Mouse (Mus musculus): Measurements from ENCODE around the gene Hspa4. TPM values are rescaled to one million over a fixed set of nuclear protein-coding genes. Genes with fewer than 3 reads are reported as not detected.
"Not testable (repeated sequence)": the region's sequence is repeated elsewhere in the genome, so short reads cannot be mapped to it uniquely, and the experiment has no call there.

Gene Hspa4
- total RNA-seq, 1 experiment from 2014 or later = 573 TPM

GRCm38 (mm10) chr11:53308251-53308864 lies 8.1 kb upstream of the Hspa4 start:
- ATAC-seq (replicated peaks; ENCODE audit: low read depth, poor library complexity, severe bottlenecking) = peak; percentile 61

- ATAC-seq (replicated peaks; ENCODE audit: low read depth, poor library complexity, severe bottlenecking) = no peak
These were observed 7.4 kb upstream of the Hspa4 start for GRCm38 (mm10) chr11:53307558-53308065.

GRCm38 (mm10) chr11:53306965-53307364 lies 6.7 kb upstream of the Hspa4 start:
- 0 out of 2 replicates have a peak, but pooled peaks have one; percentile 26 for ATAC-seq (replicated peaks; ENCODE audit: low read depth, poor library complexity, severe bottlenecking)

GRCm38 (mm10) chr11:53304044-53304840 lies 4.0 kb upstream of the Hspa4 start:
- no peak for ATAC-seq (replicated peaks; ENCODE audit: low read depth, poor library complexity, severe bottlenecking)

GRCm38 (mm10) chr11:53301167-53301515 lies 884 bp upstream of the Hspa4 start:
- no peak for ATAC-seq (replicated peaks; ENCODE audit: low read depth, poor library complexity, severe bottlenecking)

- ATAC-seq (replicated peaks; ENCODE audit: low read depth, poor library complexity, severe bottlenecking) = peak; percentile 21
These were observed 517 bp downstream of the Hspa4 start for GRCm38 (mm10) chr11:53299551-53300329.

- ATAC-seq (replicated peaks; ENCODE audit: low read depth, poor library complexity, severe bottlenecking) = no peak
These were observed 2.1 kb downstream of the Hspa4 start for GRCm38 (mm10) chr11:53297947-53298860.

GRCm38 (mm10) chr11:53296880-53297279 lies 3.4 kb downstream of the Hspa4 start:
- no peak for ATAC-seq (replicated peaks; ENCODE audit: low read depth, poor library complexity, severe bottlenecking)

- no peak for ATAC-seq (replicated peaks; ENCODE audit: low read depth, poor library complexity, severe bottlenecking)
These were observed 5.8 kb downstream of the Hspa4 start for GRCm38 (mm10) chr11:53294441-53294840.

- ATAC-seq (replicated peaks; ENCODE audit: low read depth, poor library complexity, severe bottlenecking) = no peak
These were observed 9.4 kb downstream of the Hspa4 start for GRCm38 (mm10) chr11:53290871-53291270.

GRCm38 (mm10) chr11:53290187-53290586 lies 10.1 kb downstream of the Hspa4 start:
- not testable (repeated sequence) for ATAC-seq (replicated peaks; ENCODE audit: low read depth, poor library complexity, severe bottlenecking)

GRCm38 (mm10) chr11:53285885-53286284 lies 14.4 kb downstream of the Hspa4 start:
- no peak for ATAC-seq (replicated peaks; ENCODE audit: low read depth, poor library complexity, severe bottlenecking)

- ATAC-seq (replicated peaks; ENCODE audit: low read depth, poor library complexity, severe bottlenecking) = no peak
These were observed 21.8 kb downstream of the Hspa4 start for GRCm38 (mm10) chr11:53278411-53278810.

GRCm38 (mm10) chr11:53275358-53275757 lies 24.9 kb downstream of the Hspa4 start:
- no peak for ATAC-seq (replicated peaks; ENCODE audit: low read depth, poor library complexity, severe bottlenecking)

GRCm38 (mm10) chr11:53273313-53273712 lies 26.9 kb downstream of the Hspa4 start:
- no peak for ATAC-seq (replicated peaks; ENCODE audit: low read depth, poor library complexity, severe bottlenecking)

GRCm38 (mm10) chr11:53269596-53269995 lies 30.7 kb downstream of the Hspa4 start:
- no peak for ATAC-seq (replicated peaks; ENCODE audit: low read depth, poor library complexity, severe bottlenecking)

- ATAC-seq (replicated peaks; ENCODE audit: low read depth, poor library complexity, severe bottlenecking) = no peak
These were observed 39.7 kb downstream of the Hspa4 start for GRCm38 (mm10) chr11:53260556-53260955.

- ATAC-seq (replicated peaks; ENCODE audit: low read depth, poor library complexity, severe bottlenecking) = no peak
These were observed 40.2 kb downstream of the Hspa4 start for GRCm38 (mm10) chr11:53260056-53260455.

GRCm38 (mm10) chr11:53259047-53259632 lies 41.1 kb downstream of the Hspa4 start:
- no peak for ATAC-seq (replicated peaks; ENCODE audit: low read depth, poor library complexity, severe bottlenecking)

All from common myeloid progenitor, adult 5-6 weeks (primary cell).